Mouse (Mus musculus) lung, embryonic 15.5 days (tissue): ENCODE results near the gene Dcaf8. TPM values are rescaled to one million over a fixed set of nuclear protein-coding genes. Genes with fewer than 3 reads are reported as not detected.

Experiments used
- ATAC-seq: fragments of 200-750 bp; cut with Nextera tagmentation; 2 replicates; pipeline ENCODE4 v1.8.0; 2017; ENCODE audit warnings: moderate number of reproducible peaks, borderline replicate concordance; ENCODE audit not compliant: low FRiP score, low TSS enrichment; ENCODE audit errors: extremely low read depth
- H3K27ac ChIP-seq: fragments of 300-500 bp; sonication (generic); 2 replicates; pipeline ENCODE4 v1.5.1; 2015; ENCODE audit warnings: moderate library complexity, mild to moderate bottlenecking, inconsistent platforms
- H3K27me3 ChIP-seq: fragments of 300-500 bp; sonication (generic); 2 replicates; pipeline ENCODE4 v1.6.1; 2015; ENCODE audit warnings: inconsistent platforms
- H3K36me3 ChIP-seq: fragments of 300-500 bp; sonication (generic); 2 replicates; pipeline ENCODE4 v1.6.1; 2015; ENCODE audit warnings: inconsistent platforms
- H3K4me1 ChIP-seq: fragments of 300-500 bp; sonication (generic); 2 replicates; pipeline ENCODE4 v1.6.1; 2015; ENCODE audit warnings: inconsistent platforms
- H3K4me2 ChIP-seq: fragments of 300-500 bp; sonication (generic); 2 replicates; pipeline ENCODE4 v1.6.1; 2015; ENCODE audit warnings: inconsistent platforms, mild to moderate bottlenecking, moderate library complexity
- H3K4me3 ChIP-seq: fragments of 300-500 bp; sonication (generic); 2 replicates; pipeline ENCODE4 v1.5.1; 2015; ENCODE audit warnings: mild to moderate bottlenecking, inconsistent platforms
- H3K9ac ChIP-seq: fragments of 300-500 bp; sonication (generic); 2 replicates; pipeline ENCODE4 v1.6.1; 2015; ENCODE audit warnings: inconsistent platforms
- H3K9me3 ChIP-seq: fragments of 300-500 bp; sonication (generic); 2 replicates; pipeline ENCODE4 v1.6.1; 2016; ENCODE audit warnings: inconsistent platforms
- WGBS: fragments of 180-500 bp; shearing (Covaris S2); methylation state at CpG from one replicate; pipeline ENCODE4 v1.1.7; 2015; 5-methylcytosine and 5-hydroxymethylcytosine counted together
- polyA plus RNA-seq: library from polyadenylated mRNA; unstranded; fragments of >200 nt; fragmentation: Nextera tagmentation; extraction: Ambion mirVana; gene quantifications from 2 replicates; pipeline ENCODE4 v1.2.1, GENCODE M21; 2015

The Dcaf8 gene
- polyA plus RNA-seq, 1 experiment from 2014 or later: 134 TPM

DNA sequence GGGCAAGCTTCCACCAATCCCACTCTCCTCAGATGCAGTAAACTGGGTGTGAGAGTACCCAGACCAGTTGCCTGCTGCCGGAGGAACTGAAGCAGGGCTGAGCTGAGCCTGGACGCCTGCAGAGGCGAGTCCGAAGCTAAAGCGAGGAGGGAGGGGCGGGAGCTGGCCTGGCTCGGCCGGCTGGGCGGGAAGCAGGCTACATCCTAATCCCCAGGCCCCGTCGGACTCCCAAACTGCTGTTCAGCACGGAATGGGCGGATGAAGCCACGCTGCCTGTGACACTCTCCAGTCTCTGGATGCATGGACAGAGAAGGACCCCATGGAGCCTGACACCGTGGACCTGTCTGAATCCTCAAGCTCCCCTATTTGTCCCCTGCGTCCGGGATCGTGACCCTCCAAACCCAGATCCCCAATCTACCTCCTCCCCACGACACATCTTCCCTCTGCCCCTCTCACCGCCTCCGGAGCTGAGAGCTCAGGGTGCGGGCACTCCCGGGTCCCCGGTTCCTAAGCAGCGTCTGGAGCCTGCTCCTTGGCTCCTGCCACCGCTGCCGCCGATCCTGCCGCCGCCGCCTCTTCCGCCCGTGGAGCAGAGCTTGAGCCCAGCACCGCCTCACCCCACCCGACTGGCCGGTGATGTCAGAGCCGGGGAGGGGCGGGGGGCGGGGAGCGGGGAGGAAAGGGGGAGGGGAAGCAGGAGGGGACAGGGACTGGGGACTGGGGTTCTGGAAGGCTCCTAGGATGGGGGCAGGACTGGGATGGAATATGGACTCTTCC lies 58.4 kb downstream of the Dcaf8 start, which contains the start of gene Pea15a:
Gene Pea15a, minus strand, starts transcription at position 664 of the 777 bp plus-strand sequence.
- no peaks in the 10 kb centered on the region for H3K27me3 ChIP-seq
- H3K4me1 ChIP-seq: peaks cover 56% of the 10 kb centered on the region
- H3K4me3 ChIP-seq: peak within 1 kb of the TSS; percentile 59
- H3K4me2 ChIP-seq: peak within 1 kb of the TSS; percentile 70
- ATAC-seq: peak; percentile 83
- H3K9ac ChIP-seq: peak within 1 kb of the TSS; percentile 60
- H3K9me3 ChIP-seq: no peaks in the 10 kb centered on the region
- peak within 1 kb of the TSS; percentile 90 for H3K27ac ChIP-seq
- H3K36me3 ChIP-seq: no peaks in the 10 kb centered on the region
- WGBS: under 1% methylated on average over 40 of the region's 40 CpGs

DNA sequence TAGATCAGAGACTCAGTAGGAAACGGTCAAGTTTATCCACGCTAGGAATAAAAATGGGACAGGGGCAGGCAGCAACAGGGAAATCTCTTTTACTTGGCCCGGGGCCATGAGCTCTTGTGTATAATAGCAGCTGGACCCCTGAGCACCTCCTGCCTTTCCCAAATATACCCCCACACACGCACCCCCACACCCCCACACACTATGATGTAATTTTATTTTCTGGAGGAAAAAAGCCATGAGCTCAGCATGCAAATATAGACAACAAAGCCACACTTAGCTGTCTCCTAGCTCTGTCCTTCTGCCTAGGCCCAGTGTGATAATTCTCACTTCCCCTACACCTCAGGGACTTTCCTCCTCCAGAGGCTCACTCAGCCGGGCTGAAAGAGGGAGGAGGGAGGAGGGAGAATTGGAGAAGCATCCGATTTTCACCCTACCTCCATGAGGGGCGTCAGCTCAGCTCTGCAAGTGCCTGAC lies 59.3 kb downstream of the Dcaf8 start:
- peak overlapping the region; percentile 70 for H3K4me2 ChIP-seq
- no peak overlapping the region for H3K9ac ChIP-seq
- H3K4me1 ChIP-seq: peaks cover 54% of the 10 kb centered on the region
- no peaks in the 10 kb centered on the region for H3K27me3 ChIP-seq
- WGBS: 7% methylated on average over 7 of the region's 7 CpGs
- H3K4me3 ChIP-seq: peak overlapping the region; percentile 59
- no peaks in the 10 kb centered on the region for H3K9me3 ChIP-seq
- peak; percentile 2; the same call in 1 of the 2 replicates for ATAC-seq
- H3K36me3 ChIP-seq: no peaks in the 10 kb centered on the region
- H3K27ac ChIP-seq: peak overlapping the region; percentile 90

DNA sequence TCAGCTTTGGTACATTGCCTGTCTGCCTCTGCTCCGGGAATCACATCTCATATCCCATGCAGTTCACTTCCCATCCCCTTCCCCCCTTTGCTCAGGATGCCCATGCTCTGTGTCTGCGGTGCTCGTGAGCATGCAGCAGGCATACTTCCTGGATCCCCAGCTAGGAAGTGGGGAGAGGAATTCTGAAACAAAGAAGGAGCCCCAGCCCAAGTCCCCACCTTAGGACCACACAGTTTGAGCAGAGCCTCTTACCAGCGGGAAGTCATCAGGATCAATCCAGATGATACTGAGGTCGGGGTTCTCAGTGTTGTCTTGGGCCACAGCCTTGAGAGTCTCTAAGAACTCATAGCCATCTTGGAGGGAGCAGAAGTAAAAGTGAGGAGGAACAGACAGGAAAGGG lies 64.9 kb downstream of the Dcaf8 start:
- no peak overlapping the region for H3K4me3 ChIP-seq
- H3K4me1 ChIP-seq: peaks cover 42% of the 10 kb centered on the region
- H3K9me3 ChIP-seq: no peaks in the 10 kb centered on the region
- no peak overlapping the region for H3K27ac ChIP-seq
- no peaks in the 10 kb centered on the region for H3K36me3 ChIP-seq
- H3K4me2 ChIP-seq: no peak overlapping the region
- WGBS: 34% methylated on average over 5 of the region's 5 CpGs
- no peak for ATAC-seq
- no peaks in the 10 kb centered on the region for H3K27me3 ChIP-seq
- no peak overlapping the region for H3K9ac ChIP-seq

DNA sequence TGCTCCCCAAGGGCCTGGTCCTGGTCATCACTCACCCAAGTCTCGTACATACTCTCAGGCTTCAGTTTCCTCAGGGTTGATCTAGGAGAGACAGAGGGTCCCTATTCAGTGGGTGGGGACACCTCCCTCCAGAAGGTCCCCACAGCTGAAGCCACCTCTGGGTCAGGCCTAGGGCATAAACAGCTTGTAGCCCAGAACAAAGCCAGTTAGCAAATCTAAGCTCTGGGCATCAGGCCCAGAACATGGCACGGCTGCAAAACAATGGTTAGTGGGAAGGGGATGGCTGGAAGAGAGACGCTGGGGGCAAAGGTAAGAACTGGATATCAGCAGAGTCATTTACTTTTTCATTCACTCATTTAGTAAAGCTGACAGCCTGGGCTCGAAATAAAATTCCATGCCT lies 65.9 kb downstream of the Dcaf8 start:
- H3K4me1 ChIP-seq: peaks cover 45% of the 10 kb centered on the region
- ATAC-seq: no peak
- WGBS: 63% methylated on average over 4 of the region's 4 CpGs
- H3K9me3 ChIP-seq: no peaks in the 10 kb centered on the region
- H3K9ac ChIP-seq: no peak overlapping the region
- H3K4me3 ChIP-seq: no peak overlapping the region
- H3K27ac ChIP-seq: no peak overlapping the region
- no peaks in the 10 kb centered on the region for H3K36me3 ChIP-seq
- no peak overlapping the region for H3K4me2 ChIP-seq
- H3K27me3 ChIP-seq: no peaks in the 10 kb centered on the region

DNA sequence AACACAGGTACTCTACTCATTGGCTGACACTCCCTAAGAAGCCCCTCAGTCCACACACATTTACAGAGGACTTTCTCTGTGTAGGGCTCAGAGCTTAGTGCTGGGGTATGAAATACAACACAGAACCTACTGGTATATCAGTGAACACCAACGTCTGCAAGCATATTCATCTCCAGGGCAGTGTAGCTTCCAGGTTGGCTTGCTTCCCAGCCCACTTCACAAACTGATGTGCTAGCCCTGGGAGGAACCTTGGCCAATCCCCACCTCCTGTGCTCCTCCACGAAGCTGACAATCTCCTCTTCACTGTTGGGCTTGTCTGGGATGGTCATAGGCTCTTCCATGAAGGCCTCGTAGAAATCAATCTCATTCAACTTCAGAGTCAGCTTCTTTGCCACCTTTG lies 66.9 kb downstream of the Dcaf8 start:
- no peak overlapping the region for H3K27ac ChIP-seq
- WGBS: 25% methylated on average over 3 of the region's 3 CpGs
- H3K4me2 ChIP-seq: no peak overlapping the region
- ATAC-seq: no peak
- no peak overlapping the region for H3K9ac ChIP-seq
- no peak overlapping the region for H3K4me3 ChIP-seq
- no peaks in the 10 kb centered on the region for H3K9me3 ChIP-seq
- no peaks in the 10 kb centered on the region for H3K27me3 ChIP-seq
- H3K4me1 ChIP-seq: peaks cover 54% of the 10 kb centered on the region
- H3K36me3 ChIP-seq: no peaks in the 10 kb centered on the region

DNA sequence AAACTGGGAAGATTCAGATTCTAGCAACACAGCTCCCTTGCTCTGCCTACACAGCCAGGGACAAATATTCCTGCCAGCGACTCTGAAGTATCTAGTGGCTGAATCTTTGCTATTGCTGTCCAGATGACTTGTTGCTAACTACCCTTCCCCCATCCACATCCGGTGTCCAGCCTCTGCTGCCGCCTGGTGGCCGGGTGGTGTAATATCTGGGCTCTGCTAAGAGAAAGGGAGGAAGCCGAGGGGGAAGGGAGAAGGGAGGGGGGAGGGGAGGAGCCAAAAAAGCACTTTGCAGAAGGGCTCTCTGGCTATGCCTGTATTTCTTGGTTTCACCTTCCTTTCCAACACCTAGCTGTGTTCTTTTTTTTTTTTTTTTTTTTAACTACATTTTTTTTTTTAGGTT lies 69.3 kb downstream of the Dcaf8 start:
- Histone ChIP-seq H3K9ac (peak overlapping the region; percentile 31), H3K27ac (peak overlapping the region; percentile 72), H3K4me2 (peak overlapping the region; percentile 47), H3K4me3 (peak overlapping the region; percentile 2; the same call in 1 of the 2 replicates), H3K9me3 (no peaks in the 10 kb centered on the region), H3K27me3 (no peaks in the 10 kb centered on the region), H3K4me1 (peaks cover 72% of the 10 kb centered on the region), H3K36me3 (no peaks in the 10 kb centered on the region)
- 2% methylated on average over 5 of the region's 5 CpGs for WGBS
- ATAC-seq: peak; percentile 59; the same call in 1 of the 2 replicates

DNA sequence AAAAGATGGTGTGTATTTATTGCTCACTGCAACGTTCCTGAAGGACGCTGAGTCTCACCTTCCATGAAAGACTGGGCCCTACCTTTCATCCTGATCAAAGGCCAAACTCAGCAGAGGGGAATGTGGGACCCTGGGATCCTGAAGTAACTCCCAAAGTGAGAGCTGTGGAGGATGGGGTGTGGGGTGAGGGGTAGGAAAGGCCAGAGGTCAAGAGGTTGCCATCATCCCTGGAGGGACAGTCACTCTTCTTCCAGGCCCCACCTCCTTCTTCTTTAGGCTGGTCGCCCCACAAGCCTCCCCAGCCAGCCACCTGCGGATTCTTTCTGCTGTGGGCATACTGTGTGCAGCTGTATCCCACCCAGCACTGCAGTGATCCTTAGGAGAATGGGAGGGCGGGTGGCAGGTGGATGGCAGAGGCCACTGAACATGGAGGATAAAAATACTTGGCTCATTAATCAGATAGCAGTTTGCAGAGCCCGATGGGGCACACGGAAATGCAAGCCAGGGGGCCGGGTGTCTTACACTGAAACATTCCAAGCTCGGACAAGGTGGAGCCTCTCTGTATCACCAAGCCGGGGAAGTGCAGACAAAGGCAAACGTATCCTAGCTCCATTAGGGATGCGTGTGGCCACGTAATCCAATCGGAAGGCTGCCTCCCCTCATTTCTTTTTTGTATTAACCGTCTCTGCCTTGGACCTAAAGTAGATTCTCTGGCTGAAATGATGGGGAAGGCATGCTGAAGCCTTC lies 70.5 kb downstream of the Dcaf8 start:
- H3K36me3 ChIP-seq: no peaks in the 10 kb centered on the region
- no peak overlapping the region for H3K4me3 ChIP-seq
- 56% methylated on average over 15 of the region's 15 CpGs for WGBS
- H3K9ac ChIP-seq: no peak overlapping the region
- no peak overlapping the region for H3K4me2 ChIP-seq
- no peak overlapping the region for H3K27ac ChIP-seq
- no peaks in the 10 kb centered on the region for H3K9me3 ChIP-seq
- H3K27me3 ChIP-seq: no peaks in the 10 kb centered on the region
- peaks cover 62% of the 10 kb centered on the region for H3K4me1 ChIP-seq
- no peak for ATAC-seq

DNA sequence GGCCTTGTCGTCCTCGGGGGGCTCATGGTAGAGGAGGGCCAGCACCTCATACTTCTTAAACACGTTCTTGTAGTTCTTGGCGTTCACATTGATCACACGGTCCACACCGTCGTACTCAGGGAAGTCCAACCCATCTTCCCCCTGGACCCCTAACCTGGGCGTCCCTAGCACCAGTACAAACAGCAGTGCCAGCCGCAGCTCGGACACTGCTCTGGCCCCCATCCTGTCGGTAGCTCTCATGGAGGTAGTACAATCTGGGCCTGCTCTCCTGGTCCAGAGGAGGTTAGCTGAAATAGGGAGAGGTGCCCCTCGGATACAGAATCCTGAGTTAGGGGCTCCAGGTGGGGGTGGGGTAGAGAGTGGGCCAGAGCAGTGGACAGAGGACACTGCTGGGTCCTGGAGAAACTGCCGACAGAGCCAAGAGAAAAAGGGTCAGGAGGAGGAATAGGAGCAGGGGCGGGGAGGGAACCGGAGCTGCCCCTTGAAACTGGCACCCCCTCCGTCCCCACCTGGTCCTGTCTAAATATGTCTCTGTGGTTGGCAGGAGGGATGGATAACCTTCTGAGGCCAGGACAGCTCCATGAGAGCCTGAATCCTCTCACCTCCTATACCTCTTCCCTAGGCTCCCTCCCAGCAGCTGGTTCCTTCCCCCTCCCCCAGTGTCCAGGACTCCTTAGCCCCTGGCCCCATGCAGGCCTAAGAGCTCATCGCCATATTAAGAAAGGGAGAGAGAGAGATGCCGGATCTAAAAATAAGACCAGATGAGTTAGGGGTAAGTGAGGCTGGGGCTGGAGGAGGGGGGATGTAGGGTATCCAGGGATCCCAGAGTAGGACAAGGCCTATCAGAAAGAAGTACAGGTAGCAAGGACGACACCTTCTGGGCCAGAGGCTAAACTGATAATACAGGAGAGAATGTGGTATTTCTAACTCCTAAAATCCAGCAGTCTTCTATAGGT lies 71.8 kb downstream of the Dcaf8 start, which contains the start of gene Casq1:
Gene Casq1, minus strand, starts transcription at position 418 of the 956 bp plus-strand sequence.
- WGBS: 74% methylated on average over 19 of the region's 19 CpGs
- Histone ChIP-seq H3K27me3 (no peaks in the 10 kb centered on the region), H3K9me3 (no peaks in the 10 kb centered on the region), H3K4me2 (no peak within 1 kb of the TSS; the same call in 1 of the 2 replicates), H3K36me3 (no peaks in the 10 kb centered on the region), H3K4me1 (peaks cover 50% of the 10 kb centered on the region), H3K27ac (peak within 1 kb of the TSS; percentile 61), H3K9ac (no peak within 1 kb of the TSS), H3K4me3 (no peak within 1 kb of the TSS)
- ATAC-seq: no peak

DNA sequence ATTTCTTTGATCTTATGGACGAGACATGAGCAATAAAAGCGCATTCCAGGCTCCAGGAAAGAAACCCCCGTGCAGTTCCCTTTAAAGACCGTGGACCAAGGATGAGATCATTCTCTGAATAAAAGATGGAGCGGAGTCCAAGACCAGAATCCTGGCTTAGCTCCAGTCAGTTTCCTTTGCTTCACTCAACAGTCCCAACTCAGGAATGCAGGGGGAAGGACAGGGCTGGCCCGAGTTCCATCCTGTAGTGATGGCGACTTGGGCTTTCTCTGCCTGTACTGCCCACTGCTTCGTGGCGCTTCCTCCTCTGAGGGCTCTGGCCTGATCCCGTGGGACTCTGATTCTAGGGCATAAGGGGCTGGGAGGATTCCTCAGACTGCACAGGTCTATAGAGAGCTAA lies 72.5 kb downstream of the Dcaf8 start:
- no peak overlapping the region; the same call in 1 of the 2 replicates for H3K4me2 ChIP-seq
- no peak overlapping the region for H3K9ac ChIP-seq
- peaks cover 46% of the 10 kb centered on the region for H3K4me1 ChIP-seq

DNA sequence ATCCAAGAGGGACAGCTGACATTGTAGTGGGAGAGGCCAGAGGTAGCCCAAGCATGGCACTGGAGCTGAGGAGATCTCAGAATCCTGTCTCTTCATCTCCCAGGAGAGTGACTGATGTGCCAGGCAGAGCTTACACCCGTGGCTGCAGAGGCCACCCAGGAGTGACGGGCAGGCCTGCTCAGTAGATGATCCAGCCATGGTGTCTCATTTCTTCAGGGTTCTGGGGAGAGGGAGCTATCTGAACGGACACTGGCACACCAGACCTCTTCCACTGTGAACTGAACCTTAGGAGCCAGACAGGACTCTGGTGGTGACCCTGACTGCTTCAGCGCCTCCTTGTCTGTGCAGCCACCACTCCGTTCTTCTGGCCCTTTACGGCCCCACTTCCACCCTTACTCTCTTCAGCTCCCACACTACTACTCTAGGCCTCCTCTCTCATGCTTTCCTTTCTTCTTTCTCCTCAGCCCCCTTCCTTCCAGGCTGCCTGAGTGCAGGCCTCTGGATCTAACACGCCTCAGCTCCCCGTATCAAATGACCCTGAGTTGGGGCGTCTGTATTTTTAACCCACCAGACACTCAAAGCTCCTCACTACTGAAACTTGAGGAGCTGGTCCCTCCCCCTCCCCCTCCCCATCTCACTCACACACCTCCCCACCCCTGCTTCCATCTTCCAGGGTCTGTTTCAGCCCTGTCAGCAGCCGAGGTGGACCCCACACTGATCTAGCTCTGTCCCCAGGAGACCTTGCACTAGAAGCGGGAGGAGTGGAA lies 73.6 kb downstream of the Dcaf8 start:
- ATAC-seq: no peak
- WGBS: 44% methylated on average over 11 of the region's 11 CpGs
- H3K9ac ChIP-seq: no peak overlapping the region

More for the DNA sequence above, 72.5 kb downstream of the Dcaf8 start:
- peak overlapping the region; percentile 61 for H3K27ac ChIP-seq
- H3K4me3 ChIP-seq: no peak overlapping the region
- ATAC-seq: peak; percentile 66
- no peaks in the 10 kb centered on the region for H3K27me3 ChIP-seq
- H3K36me3 ChIP-seq: no peaks in the 10 kb centered on the region
- no peaks in the 10 kb centered on the region for H3K9me3 ChIP-seq
- 27% methylated on average over 10 of the region's 10 CpGs for WGBS

More for the DNA sequence above, 73.6 kb downstream of the Dcaf8 start:
- Histone ChIP-seq H3K36me3 (no peaks in the 10 kb centered on the region), H3K27me3 (no peaks in the 10 kb centered on the region), H3K9me3 (no peaks in the 10 kb centered on the region), H3K4me1 (peaks cover 46% of the 10 kb centered on the region), H3K27ac (peak overlapping the region; percentile 61; the same call in 1 of the 2 replicates), H3K4me2 (no peak overlapping the region), H3K4me3 (no peak overlapping the region)
